Mouse (Mus musculus) liver, embryonic 12.5 days (tissue): Measurements from ENCODE around the gene Nin. TPM values are rescaled to one million over a fixed set of nuclear protein-coding genes. Genes with fewer than 3 reads are reported as not detected.
"Not testable (repeated sequence)": the region's sequence is repeated elsewhere in the genome, so short reads cannot be mapped to it uniquely, and the experiment has no call there.

Experiments used
- ATAC-seq: fragments of 200-750 bp; cut with Nextera tagmentation; 2 replicates; pipeline ENCODE4 v1.8.0; 2017; ENCODE audit warnings: moderate number of reproducible peaks, mild to moderate bottlenecking, moderate library complexity
- H3K27ac ChIP-seq: fragments of 300-500 bp; sonication (generic); 2 replicates; pipeline ENCODE4 v1.5.1; 2016; ENCODE audit warnings: mild to moderate bottlenecking
- H3K27me3 ChIP-seq: fragments of 300-500 bp; sonication (generic); replicated peaks from 2 replicates; pipeline ENCODE4 v1.6.1; 2016; ENCODE audit warnings: mild to moderate bottlenecking, moderate library complexity
- H3K36me3 ChIP-seq: fragments of 300-500 bp; sonication (generic); 2 replicates; pipeline ENCODE4 v1.6.1; 2016; ENCODE audit warnings: mild to moderate bottlenecking, moderate library complexity
- H3K4me1 ChIP-seq: fragments of 300-500 bp; sonication (generic); 2 replicates; pipeline ENCODE4 v1.6.1; 2016
- H3K4me2 ChIP-seq: fragments of 300-500 bp; sonication (generic); 2 replicates; pipeline ENCODE4 v1.6.1; 2016; ENCODE audit warnings: mild to moderate bottlenecking, moderate library complexity
- H3K4me3 ChIP-seq: fragments of 300-500 bp; sonication (generic); 2 replicates; pipeline ENCODE4 v1.5.1; 2016; ENCODE audit warnings: mild to moderate bottlenecking, moderate library complexity
- H3K9ac ChIP-seq: fragments of 300-500 bp; sonication (generic); 2 replicates; pipeline ENCODE4 v1.6.1; 2016; ENCODE audit warnings: mild to moderate bottlenecking, moderate library complexity
- H3K9me3 ChIP-seq: fragments of 300-500 bp; sonication (generic); replicated peaks from 2 replicates; pipeline ENCODE4 v1.6.1; 2016; ENCODE audit warnings: mild to moderate bottlenecking, moderate library complexity
- WGBS: fragments of 180-500 bp; shearing (Covaris S2); methylation state at CpG from one replicate; pipeline ENCODE4 v1.1.7; 2016; ENCODE audit not compliant: insufficient replicate concordance; 5-methylcytosine and 5-hydroxymethylcytosine counted together
- polyA plus RNA-seq: library from polyadenylated mRNA; unstranded; fragments of >200 nt; fragmentation: Nextera tagmentation; extraction: Ambion mirVana; gene quantifications from 2 replicates; pipeline ENCODE4 v1.2.1, GENCODE M21; 2016

Nin gene
- 4.0 and 4.4 TPM in 2 replicates for polyA plus RNA-seq

DNA sequence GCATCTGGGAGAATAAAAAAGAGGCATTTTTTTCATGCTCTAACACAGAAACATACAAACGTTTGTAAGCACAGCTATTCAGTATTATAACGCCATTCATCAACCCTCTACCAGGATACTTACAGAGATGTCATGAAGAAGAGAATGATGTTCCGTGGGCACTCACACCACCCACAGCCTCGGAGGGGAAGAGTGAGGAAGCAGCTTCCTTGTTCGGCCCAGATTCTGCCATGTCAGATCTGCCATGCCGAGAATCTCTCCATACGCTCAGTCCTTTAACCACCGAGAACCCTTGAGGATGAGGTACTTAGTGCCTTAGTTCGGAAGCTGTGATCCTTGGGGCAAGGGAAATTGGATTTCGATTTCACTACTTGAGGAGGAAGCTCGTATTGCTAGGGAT, at the start of gene Nin:
TSS of gene Nin (minus strand) at position 367 of the 400 bp plus-strand sequence.
- Histone ChIP-seq H3K36me3 (no peaks in the 10 kb centered on the region), H3K9ac (no peak within 1 kb of the TSS), H3K9me3 (no peaks in the 10 kb centered on the region), H3K4me2 (no peak within 1 kb of the TSS), H3K27me3 (peaks cover 60% of the 10 kb centered on the region), H3K27ac (no peak within 1 kb of the TSS), H3K4me3 (no peak within 1 kb of the TSS), H3K4me1 (peaks cover 27% of the 10 kb centered on the region)
- no peak for ATAC-seq
- 61% methylated on average over 11 of the region's 11 CpGs for WGBS

- Histone ChIP-seq H3K4me3 (no peak overlapping the region), H3K4me1 (no peaks in the 10 kb centered on the region), H3K36me3 (no peaks in the 10 kb centered on the region), H3K27me3 (peaks cover 10% of the 10 kb centered on the region), H3K9ac (no peak overlapping the region), H3K4me2 (no peak overlapping the region), H3K9me3 (no peaks in the 10 kb centered on the region), H3K27ac (no peak overlapping the region)
- no peak for ATAC-seq
- 62% methylated on average over 5 of the region's 5 CpGs for WGBS
Observed at GRCm38 (mm10) chr12:70161057-70161456, 47.5 kb upstream of the Nin start.

DNA sequence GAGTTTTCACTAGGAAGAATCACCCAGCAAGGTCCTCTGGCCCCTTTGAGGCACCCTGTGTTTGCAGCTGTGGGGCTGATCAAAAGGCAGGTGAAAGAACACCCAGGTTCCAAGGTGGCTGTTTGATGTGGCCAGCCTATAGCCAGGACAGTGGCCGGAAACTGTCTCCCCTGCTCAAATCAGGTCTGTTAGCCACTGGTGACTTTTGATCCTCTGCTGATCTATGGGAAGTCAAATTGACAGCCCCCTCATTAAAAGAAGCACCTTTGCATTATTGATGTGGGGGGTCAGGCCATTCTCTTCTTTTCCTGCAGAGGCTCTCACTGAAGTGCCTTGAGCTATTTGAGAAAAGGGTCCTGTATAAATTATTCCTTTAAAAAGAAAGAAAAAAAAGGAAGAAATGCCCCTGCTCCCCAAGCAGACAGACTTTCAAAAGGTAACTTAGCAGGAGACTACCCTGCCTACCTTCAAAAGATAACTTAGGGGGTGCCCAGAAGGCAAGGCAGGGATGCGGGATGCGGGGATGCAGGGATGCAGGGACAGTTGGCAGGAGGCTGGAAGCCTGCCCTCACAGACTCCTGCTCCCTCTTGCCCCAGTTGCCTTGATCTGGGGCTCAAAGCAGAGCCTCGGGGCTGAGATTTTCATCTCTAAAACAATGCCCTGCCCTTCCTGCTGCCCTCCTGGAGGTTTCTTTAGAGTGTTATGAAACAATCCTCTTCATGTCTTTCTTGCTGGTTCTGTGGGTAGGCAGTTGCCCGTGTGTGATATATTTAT, 44.0 kb upstream of the Nin start:
- 46% methylated on average over 5 of the region's 5 CpGs for WGBS
- ATAC-seq, result no peak
- Histone ChIP-seq H3K4me3 (no peak overlapping the region), H3K4me2 (no peak overlapping the region), H3K27me3 (peaks cover 10% of the 10 kb centered on the region), H3K9ac (no peak overlapping the region), H3K27ac (no peak overlapping the region), H3K9me3 (no peaks in the 10 kb centered on the region), H3K4me1 (no peaks in the 10 kb centered on the region), H3K36me3 (no peaks in the 10 kb centered on the region)

DNA sequence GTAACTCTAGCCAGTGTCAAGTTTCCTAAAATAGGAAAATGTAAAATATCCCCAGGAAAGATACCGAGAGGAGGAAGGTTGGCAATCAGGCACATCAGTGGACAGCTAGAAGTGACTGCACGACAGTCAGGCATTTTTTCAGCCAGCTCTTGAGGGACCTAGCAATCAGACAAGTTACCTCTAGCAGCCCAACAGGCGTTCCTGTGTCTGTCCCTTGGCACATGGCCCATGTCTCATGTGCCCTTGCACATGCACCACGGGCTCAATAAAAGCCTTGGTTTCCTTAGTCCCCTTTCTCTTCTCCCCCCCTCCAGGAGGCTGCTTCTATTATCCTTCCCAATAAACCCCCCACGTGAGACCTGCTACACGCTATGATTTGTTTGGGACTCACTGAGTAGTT, 42.7 kb upstream of the Nin start:
- no peaks in the 10 kb centered on the region for H3K4me1 ChIP-seq
- H3K27ac ChIP-seq, result no peak overlapping the region
- H3K36me3 ChIP-seq, result no peaks in the 10 kb centered on the region
- no peak overlapping the region for H3K9ac ChIP-seq
- WGBS, result 52% methylated on average over 6 of the region's 6 CpGs
- no peak overlapping the region for H3K4me2 ChIP-seq
- H3K4me3 ChIP-seq, result no peak overlapping the region
- peaks cover 11% of the 10 kb centered on the region for H3K27me3 ChIP-seq
- no peak for ATAC-seq
- no peaks in the 10 kb centered on the region for H3K9me3 ChIP-seq

DNA sequence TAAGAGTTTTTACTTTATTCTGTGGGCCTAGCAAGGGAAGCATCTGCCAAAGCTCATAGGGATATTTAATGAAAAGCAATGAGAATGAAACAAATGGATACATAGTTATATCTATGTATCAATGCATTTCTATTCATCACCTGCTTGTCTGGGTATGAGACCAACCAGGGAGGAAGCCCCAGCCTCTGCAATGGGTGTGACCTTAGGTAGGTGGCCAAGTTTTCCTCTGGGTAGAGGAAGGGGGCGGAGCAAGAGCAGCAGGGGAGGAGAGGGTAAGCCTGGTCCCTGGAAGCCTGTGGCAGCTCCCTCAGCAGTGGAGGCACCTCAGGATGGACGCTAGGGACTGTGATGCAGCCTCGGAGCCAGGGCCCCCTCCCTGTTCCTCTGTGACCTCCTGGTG, 40.3 kb upstream of the Nin start, which contains the start of gene Abhd12b:
TSS of gene Abhd12b (plus strand) at position 301 of the 400 bp plus-strand sequence.
- no peak within 1 kb of the TSS for H3K4me3 ChIP-seq
- H3K27ac ChIP-seq, result no peak within 1 kb of the TSS
- ATAC-seq, result no peak
- no peak within 1 kb of the TSS for H3K4me2 ChIP-seq
- H3K36me3 ChIP-seq, result no peaks in the 10 kb centered on the region
- H3K4me1 ChIP-seq, result peaks cover 2% of the 10 kb centered on the region
- peaks cover 17% of the 10 kb centered on the region for H3K27me3 ChIP-seq
- H3K9ac ChIP-seq, result no peak within 1 kb of the TSS
- no peaks in the 10 kb centered on the region for H3K9me3 ChIP-seq
- 31% methylated on average over 3 of the region's 3 CpGs for WGBS

DNA sequence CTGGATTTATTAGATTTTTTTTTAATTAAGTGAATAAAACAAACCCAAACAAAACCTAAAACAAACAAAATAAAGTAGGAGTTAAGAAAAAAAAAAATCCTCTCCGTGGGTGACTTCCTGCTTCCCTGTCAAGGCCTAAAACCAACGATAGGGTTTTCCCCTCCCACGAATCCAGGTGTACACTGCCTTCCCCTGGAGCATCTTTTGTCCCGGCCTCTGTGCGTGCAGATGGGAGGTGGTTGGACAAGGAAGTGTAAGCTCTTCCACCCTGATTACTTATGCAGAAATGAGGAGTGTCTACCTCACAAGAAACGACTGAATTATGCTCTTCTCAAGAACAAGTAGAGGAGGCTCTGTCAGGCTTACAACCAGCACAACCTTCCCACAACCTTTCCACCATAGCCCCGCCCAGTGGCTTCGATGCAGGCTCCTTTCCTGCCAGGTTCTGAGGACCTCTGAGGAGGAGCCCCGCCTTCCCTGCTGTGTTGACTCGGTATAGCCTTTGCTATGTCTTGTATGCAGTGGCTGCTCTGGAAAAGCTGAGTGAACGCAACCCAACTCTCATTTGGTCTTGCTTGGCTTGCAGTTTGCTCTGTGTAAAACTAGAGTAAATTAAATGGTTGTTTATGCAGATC, 35.2 kb upstream of the Nin start:
- peaks cover 7% of the 10 kb centered on the region; the same call in 1 of the 2 replicates for H3K27me3 ChIP-seq
- H3K9ac ChIP-seq, result no peak overlapping the region
- H3K4me2 ChIP-seq, result peak overlapping the region; percentile 49
- 12% methylated on average over 11 of the region's 11 CpGs for WGBS
- no peaks in the 10 kb centered on the region for H3K9me3 ChIP-seq
- H3K4me3 ChIP-seq, result peak overlapping the region; percentile 35
- H3K4me1 ChIP-seq, result peaks cover 11% of the 10 kb centered on the region
- no peak overlapping the region for H3K27ac ChIP-seq
- no peaks in the 10 kb centered on the region for H3K36me3 ChIP-seq
- no peak for ATAC-seq

DNA sequence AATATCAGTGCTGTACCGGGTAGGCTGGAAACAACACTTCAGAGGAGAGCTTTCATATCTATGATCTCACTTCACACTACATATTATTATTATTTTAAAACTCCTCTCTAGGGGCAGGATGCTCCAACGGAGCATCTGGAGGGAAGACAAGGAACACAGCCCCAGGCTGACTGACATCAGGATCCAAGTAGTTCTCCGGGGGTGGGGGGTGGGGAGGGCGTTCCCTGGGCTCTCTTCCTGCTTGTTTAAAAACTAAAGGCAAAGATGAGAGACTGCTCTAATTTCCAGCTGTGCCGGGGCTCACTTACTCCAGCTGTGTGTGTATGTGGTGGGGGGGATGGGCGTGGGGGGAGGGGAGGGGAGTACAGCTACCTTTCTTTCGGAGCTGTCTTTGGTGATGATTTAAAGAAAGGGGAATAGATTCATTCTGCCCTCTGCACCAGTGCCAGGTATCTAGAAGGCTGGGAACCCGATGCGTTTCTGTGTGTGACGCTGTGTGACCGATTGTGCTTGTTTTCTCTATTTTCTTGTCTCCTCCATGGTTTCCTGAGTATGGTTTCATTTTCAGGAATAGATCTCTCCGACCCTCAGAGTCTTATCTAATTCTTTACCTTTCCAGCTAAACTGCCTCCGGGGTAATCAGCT, 34.6 kb upstream of the Nin start:
- no peak overlapping the region for H3K9ac ChIP-seq
- WGBS, result 10% methylated on average over 13 of the region's 13 CpGs

DNA sequence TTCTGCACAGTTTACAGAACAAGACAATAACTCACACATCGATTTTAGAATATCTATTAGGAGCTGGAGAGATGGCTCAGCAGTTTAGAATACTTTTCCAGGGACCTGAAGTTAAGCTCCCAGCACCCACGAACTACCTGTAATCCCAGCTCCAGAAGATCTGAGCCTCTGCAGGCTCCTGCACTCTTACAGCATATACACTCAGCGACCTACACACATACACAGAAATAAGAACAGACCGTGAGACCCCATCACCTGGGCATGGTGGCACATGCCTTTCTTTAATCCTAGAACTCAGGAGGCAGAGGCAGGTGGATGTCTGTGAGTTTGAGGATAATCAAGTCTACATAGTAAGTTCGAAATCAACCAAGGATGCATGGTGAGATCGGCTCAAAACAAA, 32.1 kb upstream of the Nin start:
- Histone ChIP-seq H3K4me1 (peaks cover 11% of the 10 kb centered on the region), H3K36me3 (no peaks in the 10 kb centered on the region), H3K4me3 (no peak overlapping the region), H3K27me3 (no peaks in the 10 kb centered on the region), H3K9me3 (no peaks in the 10 kb centered on the region), H3K27ac (no peak overlapping the region), H3K4me2 (no peak overlapping the region), H3K9ac (no peak overlapping the region)
- WGBS, result 68% methylated on average over 6 of the region's 6 CpGs
- ATAC-seq, result no peak

More for the DNA sequence above, 34.6 kb upstream of the Nin start:
- H3K36me3 ChIP-seq, result no peaks in the 10 kb centered on the region
- ATAC-seq, result no peak
- H3K27me3 ChIP-seq, result peaks cover 7% of the 10 kb centered on the region; the same call in 1 of the 2 replicates
- no peaks in the 10 kb centered on the region for H3K9me3 ChIP-seq
- H3K27ac ChIP-seq, result no peak overlapping the region
- H3K4me3 ChIP-seq, result peak overlapping the region; percentile 35
- peak overlapping the region; percentile 49 for H3K4me2 ChIP-seq
- H3K4me1 ChIP-seq, result peaks cover 11% of the 10 kb centered on the region

GRCm38 (mm10) chr12:70144637-70145448, 31.3 kb upstream of the Nin start:
- H3K4me3 ChIP-seq, result no peak overlapping the region
- no peak overlapping the region for H3K27ac ChIP-seq
- no peaks in the 10 kb centered on the region for H3K9me3 ChIP-seq
- no peak for ATAC-seq
- WGBS, result 43% methylated on average over 20 of the region's 20 CpGs
- H3K9ac ChIP-seq, result no peak overlapping the region
- H3K36me3 ChIP-seq, result no peaks in the 10 kb centered on the region
- H3K27me3 ChIP-seq, result no peaks in the 10 kb centered on the region
- peaks cover 11% of the 10 kb centered on the region for H3K4me1 ChIP-seq
- peak overlapping the region; percentile 29 for H3K4me2 ChIP-seq

- H3K36me3 ChIP-seq, H3K9ac ChIP-seq, H3K27ac ChIP-seq, H3K27me3 ChIP-seq, H3K9me3 ChIP-seq, H3K4me3 ChIP-seq, H3K4me2 ChIP-seq, ATAC-seq: not testable (repeated sequence)
- WGBS, result 38% methylated on average over 3 of the region's 3 CpGs
- H3K4me1 ChIP-seq, result peaks cover 11% of the 10 kb centered on the region
Observed at GRCm38 (mm10) chr12:70144106-70144587, 30.6 kb upstream of the Nin start.

DNA sequence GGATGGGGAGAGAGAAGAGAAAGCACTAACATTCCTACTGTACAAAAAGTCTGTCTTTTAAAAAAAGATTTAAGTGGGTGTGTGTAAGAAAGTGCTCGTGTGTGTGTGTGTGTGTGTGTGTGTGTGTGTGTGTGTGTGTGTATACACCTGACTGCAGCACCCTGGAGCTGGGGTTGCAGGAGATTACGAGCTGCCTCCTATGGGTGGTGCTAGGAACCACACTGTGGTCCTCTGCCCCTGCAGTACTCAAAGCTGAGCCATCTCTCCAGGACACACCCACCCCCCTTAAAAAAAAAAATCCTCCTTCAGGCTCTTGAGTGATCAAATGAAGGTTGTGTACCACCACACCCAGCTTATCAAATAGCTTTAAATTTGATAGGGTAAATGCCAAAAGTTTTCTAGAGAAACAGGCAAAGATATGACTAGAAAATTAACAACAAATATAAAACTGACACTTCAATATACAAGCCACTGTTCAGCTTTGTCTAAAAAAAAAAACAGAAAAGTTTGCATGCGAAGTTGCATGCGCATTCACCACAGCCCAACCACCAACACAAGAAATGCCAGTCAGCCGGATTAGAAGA, 27.6 kb upstream of the Nin start:
- WGBS, result 77% methylated on average over 5 of the region's 5 CpGs
- ATAC-seq, result no peak
- H3K4me2 ChIP-seq, result no peak overlapping the region

More for the DNA sequence above, 27.6 kb upstream of the Nin start:
- H3K9me3 ChIP-seq, result no peaks in the 10 kb centered on the region
- H3K27me3 ChIP-seq, result no peaks in the 10 kb centered on the region
- H3K9ac ChIP-seq, result no peak overlapping the region
- no peak overlapping the region for H3K27ac ChIP-seq
- H3K4me3 ChIP-seq, result no peak overlapping the region
- no peaks in the 10 kb centered on the region for H3K4me1 ChIP-seq
- H3K36me3 ChIP-seq, result no peaks in the 10 kb centered on the region
